Mouse (Mus musculus) liver, embryonic 14.5 days (tissue): Measurements from ENCODE around the gene Ola1. TPM values are rescaled to one million over a fixed set of nuclear protein-coding genes. Genes with fewer than 3 reads are reported as not detected.
A peak's percentile ranks its signal among the peaks of the same experiment; 100 is the strongest.

ENCODE experiments used
- ATAC-seq: fragments of 200-750 bp; cut with Nextera tagmentation; 2 replicates; pipeline ENCODE4 v1.8.0; 2017; ENCODE audit warnings: moderate number of reproducible peaks, mild to moderate bottlenecking, moderate library complexity; ENCODE audit not compliant: insufficient read depth
- DNase-seq, 3 experiments: peaks; one replicate each; pipeline ENCODE4 v3.0.0-alpha.2; 2012 to 2013; ENCODE audit warnings: low read depth in 3 of 3, low spot score in 3 of 3
- H3K27ac ChIP-seq: fragments of 300-500 bp; sonication (generic); 2 replicates; pipeline ENCODE4 v1.5.1; 2014; ENCODE audit warnings: moderate library complexity, mild to moderate bottlenecking, control low read depth, inconsistent platforms
- H3K27me3 ChIP-seq: fragments of 300-500 bp; sonication (generic); 2 replicates; pipeline ENCODE4 v1.6.1; 2014; ENCODE audit warnings: mild to moderate bottlenecking, low read length, moderate library complexity; ENCODE audit not compliant: control insufficient read depth, insufficient read depth
- H3K36me3 ChIP-seq: fragments of 300-500 bp; sonication (generic); replicated peaks from 2 replicates; pipeline ENCODE4 v1.6.1; 2014; ENCODE audit warnings: low read depth; ENCODE audit not compliant: control insufficient read depth, insufficient read depth
- H3K4me1 ChIP-seq, 2 experiments: fragments of 200-500 bp in 1 of 2; fragments of 300-500 bp in 1 of 2; sonication (generic) in 1 of 2; replicated peaks; 2 replicates each; pipeline ENCODE4 v1.6.1; 2012 to 2014; ENCODE audit warnings: antibody characterized with exemption in 1 of 2, inconsistent platforms in 1 of 2, low read length in 1 of 2; ENCODE audit not compliant: control insufficient read depth in 2 of 2, insufficient read depth in 2 of 2
- H3K4me2 ChIP-seq: fragments of 300-500 bp; sonication (generic); 2 replicates; pipeline ENCODE4 v1.6.1; 2014; ENCODE audit warnings: low read depth, mild to moderate bottlenecking, control low read depth, moderate library complexity
- H3K4me3 ChIP-seq, 2 experiments: fragments of 200-500 bp in 1 of 2; fragments of 300-500 bp in 1 of 2; sonication (generic) in 1 of 2; 2 replicates each; pipeline ENCODE4 v1.5.1; 2012 to 2014; ENCODE audit warnings: low read depth in 2 of 2, low read length in 2 of 2, mild to moderate bottlenecking in 2 of 2, control low read depth in 1 of 2, inconsistent platforms in 1 of 2, moderate library complexity in 1 of 2; ENCODE audit not compliant: insufficient read depth in 1 of 2
- H3K9ac ChIP-seq: fragments of 300-500 bp; sonication (generic); replicated peaks from 2 replicates; pipeline ENCODE4 v1.6.1; 2014; ENCODE audit warnings: mild to moderate bottlenecking, control low read depth, moderate library complexity
- H3K9me3 ChIP-seq: fragments of 300-500 bp; sonication (generic); 2 replicates; pipeline ENCODE4 v1.6.1; 2016; ENCODE audit warnings: low read length, mixed read lengths; ENCODE audit not compliant: control insufficient read depth
- CTCF ChIP-seq: IDR thresholded peaks from 2 replicates; pipeline ENCODE4 v1.5.1; 2016; ENCODE audit warnings: antibody characterized with exemption, low read depth, control low read depth
- EP300 ChIP-seq: IDR thresholded peaks from 2 replicates; pipeline ENCODE4 v1.6.1; 2016; ENCODE audit warnings: antibody characterized with exemption, low read depth
- WGBS: fragments of 180-500 bp; shearing (Covaris S2); extraction: QIAGEN DNeasy Blood & Tissue Kit; methylation state at CpG from one replicate; pipeline ENCODE4 v1.1.7; 2014; ENCODE audit not compliant: insufficient replicate concordance; 5-methylcytosine and 5-hydroxymethylcytosine counted together
- polyA plus RNA-seq, 2 experiments: library from polyadenylated mRNA; depleted of rRNA in 1 of 2; stranded (reverse) in 1 of 2; unstranded in 1 of 2; fragments of >200 nt; fragmentation: Nextera tagmentation in 1 of 2; extraction: Ambion mirVana in 1 of 2; gene quantifications; 2 replicates each; pipeline versions ENCODE4 v1.2.1 to v1.2.3; 2012 to 2014

Ola1 gene
- polyA plus RNA-seq, 2 experiments: 25.2 to 43.0 TPM

GRCm38 (mm10) chr2:73266011-73266410 is 47.3 kb upstream of the Ola1 start:
- DNase-seq: no peak
- Histone ChIP-seq H3K27me3 (peaks cover 90% of the 10 kb centered on the region), H3K9ac (no peak overlapping the region), H3K4me1 (peaks cover 0 to 2% of the 10 kb centered on the region in 2 experiments; a peak in 1 of 4 replicates), H3K36me3 (no peaks in the 10 kb centered on the region), H3K9me3 (no peaks in the 10 kb centered on the region), H3K4me3 (no peak overlapping the region), H3K4me2 (no peak overlapping the region), H3K27ac (no peak overlapping the region)
- WGBS: 3% methylated on average over 5 of the region's 5 CpGs
- no peak for ATAC-seq
- 0 out of 2 replicates have a peak, but pooled peaks have one; percentile 33 for TF ChIP-seq CTCF
- TF ChIP-seq EP300: no peak

DNA sequence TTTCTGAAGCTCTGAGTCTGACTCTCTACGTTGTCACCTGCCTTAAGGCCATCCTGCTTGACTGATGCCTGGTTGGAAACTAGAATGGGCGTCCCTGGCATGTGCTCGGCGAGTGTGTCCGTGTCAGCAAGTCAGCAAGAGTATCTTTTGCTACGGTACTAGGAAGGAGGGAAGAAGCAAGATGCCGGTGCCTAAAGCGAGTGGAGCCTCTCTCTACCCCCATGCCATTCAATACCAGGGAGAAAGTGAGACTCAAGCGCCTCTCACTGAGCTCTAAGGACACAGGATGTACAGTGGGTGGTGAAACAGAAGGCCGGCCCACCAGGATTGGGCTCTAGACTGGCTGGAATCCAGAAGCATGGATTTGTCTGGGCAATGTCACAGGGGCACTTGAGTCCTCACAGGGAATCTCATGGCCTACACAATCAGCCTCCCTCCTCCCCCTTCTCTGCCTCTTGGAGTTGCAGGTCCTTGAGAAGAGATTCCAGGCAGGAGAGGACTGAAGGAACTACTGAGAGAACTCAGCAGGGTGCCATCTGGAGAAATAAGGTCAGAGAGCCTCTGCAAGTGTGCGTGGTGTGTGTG is 46.0 kb upstream of the Ola1 start:
- H3K9me3 ChIP-seq: no peaks in the 10 kb centered on the region
- ATAC-seq (no peak), DNase-seq (no peak)
- H3K4me1 ChIP-seq: no peaks in the 10 kb centered on the region; a peak in 1 of 4 replicates
- no peak overlapping the region for H3K9ac ChIP-seq
- H3K36me3 ChIP-seq: no peaks in the 10 kb centered on the region
- H3K27me3 ChIP-seq: peaks cover 77% of the 10 kb centered on the region
- no peak overlapping the region for H3K4me3 ChIP-seq
- 6% methylated on average over 11 of the region's 11 CpGs for WGBS
- H3K27ac ChIP-seq: no peak overlapping the region
- no peak for TF ChIP-seq CTCF
- no peak for TF ChIP-seq EP300
- H3K4me2 ChIP-seq: no peak overlapping the region

- Histone ChIP-seq H3K27me3 (peaks cover 73% of the 10 kb centered on the region), H3K4me2 (no peak overlapping the region; the same call in 1 of the 2 replicates), H3K27ac (no peak overlapping the region), H3K9ac (no peak overlapping the region), H3K4me3 (peak overlapping the region; percentile 6 to 14; a peak in 2 of 4 replicates), H3K9me3 (no peaks in the 10 kb centered on the region), H3K36me3 (no peaks in the 10 kb centered on the region), H3K4me1 (no peaks in the 10 kb centered on the region; a peak in 1 of 4 replicates)
- DNase-seq (no peak), ATAC-seq (no peak)
- 3% methylated on average over 38 of the region's 38 CpGs for WGBS
- TF ChIP-seq CTCF (no peak), EP300 (no peak)
Measured at GRCm38 (mm10) chr2:73263794-73264610, 45.3 kb upstream of the Ola1 start.

GRCm38 (mm10) chr2:73263172-73263765 is 44.5 kb upstream of the Ola1 start:
- no peaks in the 10 kb centered on the region; a peak in 1 of 4 replicates for H3K4me1 ChIP-seq
- no peak overlapping the region for H3K27ac ChIP-seq
- H3K9me3 ChIP-seq: no peaks in the 10 kb centered on the region
- H3K36me3 ChIP-seq: no peaks in the 10 kb centered on the region
- TF ChIP-seq CTCF (no peak), EP300 (no peak)
- peak overlapping the region; percentile 1; the same call in 1 of the 2 replicates for H3K4me2 ChIP-seq
- H3K9ac ChIP-seq: no peak overlapping the region
- DNase-seq: no peak
- no peak for ATAC-seq
- H3K4me3 ChIP-seq: 0 out of 4 replicates have a peak overlapping the region, but pooled peaks of 1 of the 2 experiments have one; percentile 6
- WGBS: 9% methylated on average over 16 of the region's 16 CpGs
- peaks cover 67% of the 10 kb centered on the region for H3K27me3 ChIP-seq

DNA sequence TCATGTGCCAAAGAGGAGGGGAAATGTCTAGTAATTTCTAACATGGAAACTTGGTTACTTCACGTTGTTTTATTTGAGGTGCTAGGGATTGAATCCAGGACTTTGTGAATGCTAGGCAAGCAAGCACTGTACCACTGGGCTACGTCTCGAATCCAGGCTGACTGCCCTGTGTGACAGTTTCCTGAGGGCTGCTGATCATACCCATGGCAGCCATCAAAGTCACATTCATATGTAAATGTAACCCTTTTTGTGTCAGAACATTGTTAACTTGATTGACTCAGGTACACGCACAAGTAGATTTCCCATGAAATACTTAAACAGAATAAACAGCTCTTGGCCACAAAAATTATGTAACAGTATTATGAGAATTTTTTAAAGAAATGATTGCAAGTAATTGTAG is 30.0 kb upstream of the Ola1 start:
- no peak overlapping the region for H3K9ac ChIP-seq
- WGBS: 60% methylated on average over 4 of the region's 4 CpGs
- no peak overlapping the region for H3K4me3 ChIP-seq
- no peaks in the 10 kb centered on the region for H3K4me1 ChIP-seq
- no peaks in the 10 kb centered on the region for H3K9me3 ChIP-seq
- no peaks in the 10 kb centered on the region for H3K36me3 ChIP-seq
- H3K27ac ChIP-seq: no peak overlapping the region
- no peak overlapping the region for H3K4me2 ChIP-seq
- no peaks in the 10 kb centered on the region; the same call in 1 of the 2 replicates for H3K27me3 ChIP-seq
- TF ChIP-seq EP300 (no peak), CTCF (no peak)
- DNase-seq (no peak), ATAC-seq (no peak)
